Mouse (Mus musculus) gastrocnemius, adult 18-20 months (tissue): ENCODE data around the gene Zgrf1. TPM values are rescaled to one million over a fixed set of nuclear protein-coding genes. Genes with fewer than 3 reads are reported as not detected.

Source experiments
- DNase-seq: peaks from one replicate; pipeline ENCODE4 v3.0.0; 2021; ENCODE audit warnings: low spot score
- total RNA-seq, 2 experiments: library from RNA; stranded (reverse); gene quantifications; 2 replicates each; pipeline ENCODE4 v1.2.3; 2021

Gene Zgrf1
- total RNA-seq, 2 experiments from 2014 or later, result 0.82 to 0.88 TPM

DNA sequence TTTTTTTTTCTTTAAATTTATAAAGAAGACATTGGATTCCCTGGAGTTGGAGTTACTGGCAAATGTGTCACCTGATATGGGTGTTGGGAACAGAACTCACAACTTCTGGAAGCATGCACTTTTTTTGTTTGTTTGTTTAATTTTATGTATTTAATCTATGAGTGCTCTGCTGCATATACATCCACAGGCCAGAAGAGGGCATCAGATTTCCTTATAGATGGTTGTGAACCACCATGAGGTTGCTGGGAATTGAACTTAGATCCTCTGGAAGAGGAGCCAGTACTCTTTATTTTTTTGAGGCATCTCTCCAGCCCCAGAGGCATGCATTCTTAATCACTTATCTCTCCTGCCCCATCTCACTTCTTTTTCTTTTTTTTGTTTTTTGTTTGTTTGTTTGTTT lies 4.9 kb downstream of the Zgrf1 start:
- no peak for DNase-seq

DNA sequence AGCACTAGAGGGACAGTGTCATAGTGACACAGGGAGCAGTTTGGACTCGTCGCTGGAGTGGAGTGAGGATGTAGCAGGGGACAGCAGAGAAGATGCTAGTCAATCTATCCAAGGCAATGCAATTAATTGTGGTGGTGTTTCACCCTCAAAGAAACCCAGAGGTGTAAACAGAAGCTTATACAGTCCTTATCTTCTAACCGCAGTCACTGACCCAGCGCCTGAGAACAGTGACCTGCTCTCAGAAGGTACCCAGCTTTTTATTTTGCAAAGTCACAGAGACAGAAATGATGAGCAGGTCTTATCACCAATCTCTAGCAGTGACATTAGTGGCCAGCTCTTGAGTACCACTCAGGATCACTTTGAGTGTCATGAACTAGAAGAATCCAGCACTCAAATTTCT lies 9.7 kb downstream of the Zgrf1 start:
- DNase-seq, result no peak

- no peak for DNase-seq
Observed at GRCm38 (mm10) chr3:127565129-127565528, 11.8 kb downstream of the Zgrf1 start.

GRCm38 (mm10) chr3:127572557-127572956 lies 19.3 kb downstream of the Zgrf1 start:
- DNase-seq, result peak; percentile 43

DNA sequence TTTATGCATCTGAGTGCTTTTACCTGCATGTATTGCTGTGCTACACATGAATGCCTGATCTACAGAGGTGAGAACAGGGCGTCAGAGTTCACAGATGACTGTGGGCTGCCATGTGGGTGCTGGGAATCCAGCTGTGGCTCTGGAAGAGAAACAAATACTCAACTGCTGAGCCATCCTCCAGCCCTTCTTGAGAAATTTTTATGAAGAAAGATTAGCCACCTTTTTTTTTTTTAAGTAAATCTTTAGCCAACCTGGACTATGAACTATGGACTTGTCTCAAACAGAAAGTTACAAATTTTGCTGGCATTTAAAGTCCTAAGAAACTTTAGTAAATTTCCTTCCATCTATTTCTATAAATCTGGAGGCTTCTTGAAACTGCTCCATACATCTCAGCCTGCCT lies 43.8 kb downstream of the Zgrf1 start:
- DNase-seq, result no peak

GRCm38 (mm10) chr3:127608109-127608508 lies 54.8 kb downstream of the Zgrf1 start:
- DNase-seq, result no peak

- peak; percentile 46 for DNase-seq
Observed at GRCm38 (mm10) chr3:127625296-127625695, 72.0 kb downstream of the Zgrf1 start.

- DNase-seq, result no peak
Observed at GRCm38 (mm10) chr3:127625701-127626399, 72.6 kb downstream of the Zgrf1 start.

DNA sequence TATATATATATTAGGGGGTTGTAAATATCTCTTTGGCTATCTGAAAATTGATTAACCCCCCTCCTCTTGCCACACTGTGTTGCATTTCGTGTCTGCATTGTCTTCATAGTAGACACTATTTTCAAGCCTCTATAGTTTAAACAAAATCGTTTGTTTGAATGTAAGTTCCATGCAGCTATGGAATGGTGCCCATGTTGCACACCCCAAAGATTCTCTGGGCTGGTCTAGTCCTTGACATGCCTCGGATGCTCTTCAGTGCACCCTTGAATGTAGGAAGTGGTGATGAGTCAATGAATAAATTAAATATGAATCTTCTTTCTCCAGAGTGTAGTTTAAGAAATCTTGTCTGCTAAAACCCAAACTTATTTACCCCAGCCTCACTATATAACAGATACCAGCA lies 73.2 kb downstream of the Zgrf1 start:
- DNase-seq, result no peak

DNA sequence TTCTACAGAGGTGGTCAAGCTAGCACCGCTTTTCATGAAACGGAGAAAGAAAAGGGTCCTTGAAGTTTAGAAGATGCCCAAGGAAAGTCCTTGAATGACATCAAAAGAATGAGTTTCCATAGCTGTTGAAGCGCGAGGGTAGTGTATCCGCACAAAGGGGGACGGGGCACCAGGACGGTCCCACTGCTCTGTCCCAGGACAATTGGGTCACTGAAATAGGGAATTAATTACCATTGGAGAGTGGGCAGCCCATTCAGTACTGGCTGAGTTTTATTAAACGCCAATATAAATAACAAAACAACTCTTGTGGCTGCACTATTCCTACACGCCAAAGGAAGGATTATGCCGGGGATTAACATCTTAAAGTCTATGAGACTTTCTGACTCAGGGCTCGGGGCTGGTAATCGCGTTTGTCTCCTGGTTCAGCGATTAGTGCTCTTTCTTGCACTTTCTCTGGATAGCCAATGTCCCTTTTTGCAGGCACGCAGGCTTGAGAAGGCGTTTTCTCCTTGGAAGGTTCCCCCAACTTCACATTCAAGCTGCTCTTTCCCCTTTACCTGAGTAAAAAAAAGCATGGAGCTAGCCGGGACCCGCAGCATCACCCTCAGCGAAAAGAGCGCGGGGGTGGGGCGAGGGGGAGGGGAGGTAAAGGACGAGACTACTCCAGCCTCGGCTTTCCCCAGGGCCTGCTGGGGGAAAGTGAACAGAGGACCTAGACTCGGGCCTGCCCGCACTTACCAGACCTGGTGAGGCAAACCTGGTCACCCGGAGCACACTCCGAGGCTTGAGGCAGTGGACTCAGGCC lies 74.1 kb downstream of the Zgrf1 start:
- no peak for DNase-seq

GRCm38 (mm10) chr3:127627956-127628310 lies 74.6 kb downstream of the Zgrf1 start:
- DNase-seq, result no peak

GRCm38 (mm10) chr3:127628311-127629184 lies 75.3 kb downstream of the Zgrf1 start:
- DNase-seq, result no peak

- no peak for DNase-seq
Observed at GRCm38 (mm10) chr3:127630190-127630589, 76.9 kb downstream of the Zgrf1 start.

DNA sequence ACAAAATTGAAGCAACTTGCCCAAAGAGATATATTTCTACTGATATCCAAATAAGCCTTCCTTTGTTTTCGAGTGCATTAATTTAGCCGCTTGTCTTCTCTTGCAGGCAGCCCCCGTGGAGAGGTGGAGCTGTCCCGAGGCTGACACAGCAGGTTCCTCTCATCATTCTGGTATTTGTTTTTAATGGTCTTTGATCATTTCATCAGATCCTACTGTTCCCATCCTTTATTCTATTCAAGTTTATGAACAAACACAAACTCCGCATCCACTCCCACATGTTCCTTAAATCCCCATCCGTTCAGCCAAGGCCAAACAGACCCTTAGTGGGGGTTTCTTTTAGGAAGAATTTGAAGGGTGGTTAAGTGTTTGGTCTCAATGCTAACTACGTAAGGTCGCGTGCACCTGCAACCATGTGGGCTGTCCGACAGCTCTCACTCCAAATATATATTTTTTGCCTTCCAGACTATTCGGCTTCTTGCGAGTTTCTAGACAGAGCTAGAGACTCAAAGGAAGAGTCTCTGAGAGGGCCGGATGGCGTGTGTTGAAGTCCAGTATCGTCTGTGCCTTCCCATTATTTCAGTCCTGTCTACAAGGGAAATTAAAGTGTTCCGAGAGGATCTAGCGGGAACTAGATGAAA lies 77.6 kb downstream of the Zgrf1 start:
- no peak for DNase-seq

DNA sequence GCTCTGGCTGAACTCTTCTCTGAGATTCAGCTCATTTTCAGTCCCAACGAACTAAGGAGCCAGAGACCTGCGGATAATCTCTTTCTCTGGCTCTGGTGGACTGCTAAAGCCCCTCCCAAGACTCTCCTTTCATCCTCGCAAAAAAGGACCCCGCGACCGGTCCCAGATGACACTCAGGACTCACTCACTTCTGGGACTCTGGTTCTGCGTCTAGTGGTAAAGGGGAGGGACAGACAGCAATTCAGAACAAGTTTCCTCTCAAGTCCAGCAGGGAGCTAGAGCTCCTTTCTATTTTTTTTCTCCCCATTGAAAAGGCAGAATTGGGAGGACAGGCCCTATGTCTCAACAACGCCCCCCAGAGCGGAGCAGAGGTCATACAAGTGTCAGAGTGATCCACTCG lies 78.3 kb downstream of the Zgrf1 start:
- no peak for DNase-seq

DNA sequence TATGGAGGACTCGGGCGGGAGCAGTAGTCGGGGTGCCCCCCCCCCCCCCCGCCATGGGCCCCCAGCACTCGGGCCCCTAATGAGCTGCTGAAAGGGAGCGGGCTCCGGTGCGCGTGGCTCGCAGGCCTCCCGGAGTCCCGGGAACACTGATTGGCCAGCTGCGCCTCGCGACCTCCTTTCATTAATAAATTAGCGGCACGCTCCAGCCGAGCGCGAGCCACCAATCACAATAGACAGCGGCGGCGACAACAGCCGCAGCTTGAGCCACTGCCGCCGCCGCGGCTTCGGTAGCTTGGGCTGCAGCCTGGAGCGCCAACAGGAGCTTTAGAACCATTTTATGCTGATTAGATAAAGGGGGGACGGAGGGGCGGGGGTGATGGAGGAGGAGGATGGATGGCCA lies 79.2 kb downstream of the Zgrf1 start:
- DNase-seq, result no peak

GRCm38 (mm10) chr3:127633080-127634032 lies 80.1 kb downstream of the Zgrf1 start, which contains the start of gene Neurog2:
Neurog2 (plus strand) TSS chr3:127633135.
- no peak for DNase-seq

DNA sequence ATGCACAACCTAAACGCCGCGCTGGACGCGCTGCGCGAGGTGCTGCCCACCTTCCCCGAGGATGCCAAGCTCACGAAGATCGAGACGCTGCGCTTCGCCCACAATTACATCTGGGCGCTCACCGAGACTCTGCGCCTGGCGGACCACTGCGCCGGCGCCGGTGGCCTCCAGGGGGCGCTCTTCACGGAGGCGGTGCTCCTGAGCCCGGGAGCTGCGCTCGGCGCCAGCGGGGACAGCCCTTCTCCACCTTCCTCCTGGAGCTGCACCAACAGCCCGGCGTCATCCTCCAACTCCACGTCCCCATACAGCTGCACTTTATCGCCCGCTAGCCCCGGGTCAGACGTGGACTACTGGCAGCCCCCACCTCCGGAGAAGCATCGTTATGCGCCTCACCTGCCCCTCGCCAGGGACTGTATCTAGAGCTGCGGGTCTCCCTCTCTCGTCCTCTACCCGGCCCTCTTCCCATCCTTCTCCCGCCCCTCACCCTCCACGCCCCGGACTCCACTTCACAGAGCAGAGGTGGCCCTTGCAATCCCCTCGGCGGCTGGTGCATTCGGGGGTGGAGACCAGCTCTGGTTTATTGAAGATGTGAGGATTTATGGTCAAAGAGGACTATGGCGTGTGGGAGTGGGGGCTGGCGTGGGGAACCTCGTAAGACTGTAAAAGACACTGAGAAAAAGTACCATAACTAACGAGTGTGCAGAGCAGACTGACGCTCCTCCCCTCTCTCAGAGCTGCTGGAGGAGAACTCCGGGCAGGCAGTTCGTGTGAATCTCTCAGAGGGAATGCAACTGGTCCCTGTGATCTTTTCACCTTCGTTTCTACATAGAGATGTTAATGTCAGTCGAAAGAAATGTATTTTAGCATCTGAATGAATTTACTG lies 81.1 kb downstream of the Zgrf1 start:
- DNase-seq, result peak; percentile 56

- no peak for DNase-seq
Observed at GRCm38 (mm10) chr3:127634984-127635349, 81.7 kb downstream of the Zgrf1 start.
